Comparison of ENCODE assay signal across 8 mouse cellular contexts in the genomic region with DNA sequence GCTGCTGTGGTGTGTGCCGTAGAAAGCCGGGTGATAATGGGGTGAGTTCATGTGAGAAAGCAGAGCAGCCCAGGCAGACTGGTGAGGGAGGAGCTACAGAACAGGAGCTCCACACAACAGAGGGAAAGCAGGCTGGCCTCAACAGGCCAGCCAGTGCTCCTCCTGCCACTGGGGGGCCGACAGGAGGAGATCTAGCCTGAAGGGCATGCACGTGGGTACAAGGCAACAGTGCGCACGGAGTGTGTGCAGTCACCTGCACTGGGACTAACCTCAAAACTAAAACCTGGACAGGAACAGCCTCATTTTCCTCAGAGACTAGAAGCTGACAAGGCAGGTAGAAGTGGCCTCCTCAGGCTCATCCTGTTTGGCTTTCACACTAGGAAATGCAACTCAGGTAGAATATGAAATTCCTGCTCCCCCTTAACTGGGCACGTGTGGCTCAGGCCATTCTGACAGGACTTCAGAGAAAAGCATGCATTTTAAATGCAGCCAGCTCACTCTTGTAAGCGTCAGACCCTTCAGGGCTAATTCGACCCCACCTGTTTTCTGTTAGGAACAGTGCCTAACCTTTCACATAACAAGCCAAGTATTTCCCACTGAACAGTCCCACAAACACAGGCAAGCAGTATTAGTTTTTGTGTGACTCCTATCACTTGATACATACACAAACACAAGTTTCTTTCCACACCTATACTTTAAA. TPM values are rescaled to one million over a fixed set of nuclear protein-coding genes. Genes with fewer than 3 reads are reported as not detected.
DNase-seq lines count a peak whose midpoint lies in the region; ATAC-seq and TF ChIP-seq lines count a peak whose summit lies in the region.

No protein-coding gene starts in this region.

- H3K4me2 ChIP-seq in liver, embryonic 14.5 days (ENCODE audit: low read depth), result no peak overlapping the region

- H3K9me3 ChIP-seq in MEL (replicated peaks; ENCODE audit: insufficient read depth, low read length), result no peaks in the 10 kb centered on the region
- no peaks in the 10 kb centered on the region for H3K9me3 ChIP-seq in liver, embryonic 14.5 days (ENCODE audit: control insufficient read depth, low read length)

- H3K79me2 ChIP-seq in heart, adult 2 months (replicated peaks; ENCODE audit: control insufficient read depth, insufficient read depth, low read length), result peaks cover 4% of the 10 kb centered on the region
- H3K79me2 ChIP-seq in MEL (ENCODE audit: control insufficient read depth, insufficient read depth, low read length, poor library complexity), result peaks cover 18% of the 10 kb centered on the region; the same call in 1 of the 2 replicates

- peak; percentile 69 to 77 for ATAC-seq in hematopoietic stem cell, adult 5-6 weeks (replicated peaks in 1 of 2; ENCODE audit: insufficient read depth in 1 of 2, low FRiP score in 2 of 2, low TSS enrichment in 1 of 2, low read depth in 1 of 2, poor library complexity in 2 of 2, severe bottlenecking in 2 of 2)
- peak; percentile 34; the same call in 1 of the 2 replicates for ATAC-seq in liver, embryonic 14.5 days (ENCODE audit: insufficient read depth)

- TF ChIP-seq EP300 in heart, adult 2 months (IDR thresholded peaks at IDR 0.05; ENCODE audit: insufficient read depth, low read depth, low read length), result no peak
- no peak for TF ChIP-seq EP300 in MEL (IDR thresholded peaks at IDR 0.05; ENCODE audit: low read depth in 1 of 2, low read length in 2 of 2)
- TF ChIP-seq EP300 in liver, embryonic 14.5 days (IDR thresholded peaks at IDR 0.05; ENCODE audit: low read depth), result no peak

- WGBS in heart, adult 2 months, result 36% methylated on average over 9 of the region's 9 CpGs
- 53% methylated on average over 9 of the region's 9 CpGs for WGBS in liver, embryonic 14.5 days (ENCODE audit: insufficient replicate concordance)

- TF ChIP-seq CTCF in heart, adult 2 months (IDR thresholded peaks at IDR 0.05), result peak; percentile 56
- peak in 2 of 3 experiments; percentile 1 to 4; a peak in 1 of 6 replicates for TF ChIP-seq CTCF in MEL (IDR thresholded peaks at IDR 0.05 in 2 of 3, conservative IDR thresholded peaks at IDR 0.05 in 1 of 3; ENCODE audit: control insufficient read depth in 1 of 3, insufficient read depth in 1 of 3, low read depth in 2 of 3, low read length in 3 of 3, poor library complexity in 1 of 3, severe bottlenecking in 1 of 3)
- peak; percentile 41 for TF ChIP-seq CTCF in liver, embryonic 14.5 days (IDR thresholded peaks at IDR 0.05; ENCODE audit: low read depth)

- H3K4me3 ChIP-seq in heart, adult 2 months, result no peak overlapping the region
- H3K4me3 ChIP-seq in MEL (ENCODE audit: control insufficient read depth in 1 of 2, insufficient read depth in 1 of 2, low read depth in 2 of 2, low read length in 2 of 2), result no peak overlapping the region
- no peak overlapping the region for H3K4me3 ChIP-seq in liver, embryonic 14.5 days (ENCODE audit: insufficient read depth in 1 of 2, low read depth in 2 of 2, low read length in 2 of 2)

- peaks cover 26% of the 10 kb centered on the region for H3K4me1 ChIP-seq in heart, adult 2 months (ENCODE audit: control insufficient read depth, insufficient read depth, low read length)
- peaks cover 13 to 26% of the 10 kb centered on the region in 2 experiments for H3K4me1 ChIP-seq in MEL (ENCODE audit: control insufficient read depth in 1 of 2, insufficient read depth in 2 of 2, low read length in 2 of 2)
- H3K4me1 ChIP-seq in liver, embryonic 14.5 days (replicated peaks; ENCODE audit: control insufficient read depth in 2 of 2, insufficient read depth in 2 of 2, low read length in 1 of 2), result peaks cover 6 to 14% of the 10 kb centered on the region in 2 experiments

- no peak overlapping the region for H3K27ac ChIP-seq in heart, adult 2 months
- H3K27ac ChIP-seq in MEL (ENCODE audit: control insufficient read depth, low read depth, low read length), result no peak overlapping the region
- H3K27ac ChIP-seq in liver, embryonic 14.5 days, result no peak overlapping the region

- no peaks in the 10 kb centered on the region for H3K27me3 ChIP-seq in heart, adult 2 months (ENCODE audit: control insufficient read depth, insufficient read depth, low read length)
- H3K27me3 ChIP-seq in MEL (ENCODE audit: control insufficient read depth in 1 of 2, insufficient read depth in 2 of 2, low read length in 2 of 2), result no peaks in the 10 kb centered on the region
- H3K27me3 ChIP-seq in liver, embryonic 14.5 days (ENCODE audit: control insufficient read depth, insufficient read depth, low read length), result no peaks in the 10 kb centered on the region

- no peak for TF ChIP-seq RAD21 in MEL (IDR thresholded peaks at IDR 0.05; ENCODE audit: low read depth, low read length)

- DNase-seq in heart, adult 2 months, result no peak
- no peak for DNase-seq in heart, adult 8-10 months (ENCODE audit: low spot score)
- DNase-seq in MEL (ENCODE audit: low read depth, low spot score), result no peak
- no peak for DNase-seq in liver, embryonic 14.5 days (ENCODE audit: low read depth in 3 of 3, low spot score in 3 of 3)
- no peak for DNase-seq in right cerebral cortex, adult 18-20 months
- no peak for DNase-seq in layer of hippocampus, adult 9-10 months (ENCODE audit: low spot score)
- DNase-seq in ovary, postnatal 14 days (ENCODE audit: low spot score), result no peak

- H3K9ac ChIP-seq in heart, adult 2 months (ENCODE audit: low read depth, low read length), result no peak overlapping the region
- H3K9ac ChIP-seq in MEL (ENCODE audit: control insufficient read depth, low read depth, low read length, poor library complexity, severe bottlenecking), result no peak overlapping the region
- H3K9ac ChIP-seq in liver, embryonic 14.5 days (replicated peaks), result no peak overlapping the region

- peaks cover 6% of the 10 kb centered on the region for H3K36me3 ChIP-seq in heart, adult 2 months (ENCODE audit: control insufficient read depth, insufficient read depth, low read length)
- peaks cover 2 to 20% of the 10 kb centered on the region in 2 experiments for H3K36me3 ChIP-seq in MEL (ENCODE audit: control insufficient read depth in 1 of 2, insufficient read depth in 2 of 2, low read length in 2 of 2)
- peaks cover 18% of the 10 kb centered on the region for H3K36me3 ChIP-seq in liver, embryonic 14.5 days (replicated peaks; ENCODE audit: control insufficient read depth, insufficient read depth, low read depth)

- TF ChIP-seq POLR2A in heart, adult 2 months (IDR thresholded peaks at IDR 0.05; ENCODE audit: insufficient read depth, low read depth, low read length), result no peak
- no peak for TF ChIP-seq POLR2A in MEL (IDR thresholded peaks at IDR 0.05; ENCODE audit: control insufficient read depth in 1 of 2, insufficient read depth in 1 of 2, low read depth in 1 of 2, low read length in 2 of 2, poor library complexity in 1 of 2)

- intact Hi-C loops in heart, adult 2 months (cut with DNase I), result no loop called here

TF ChIP-seq in MEL, 35 proteins besides CTCF, POLR2A, EP300 and RAD21:
- no peak for TF ChIP-seq KAT2A (conservative IDR thresholded peaks at IDR 0.05; ENCODE audit: low read depth, low read length)
- no peak for TF ChIP-seq USF2 (IDR thresholded peaks at IDR 0.05; ENCODE audit: borderline replicate concordance in 1 of 2, insufficient read depth in 1 of 2, low read depth in 1 of 2, low read length in 2 of 2)
- no peak for TF ChIP-seq ZMIZ1 (IDR thresholded peaks at IDR 0.05; ENCODE audit: low read depth, low read length)

RNA-seq across cellular contexts. Expression of a gene that starts 5.9 kb away (rescaled TPM):
- 10 to 100 TPM; 43.1 to 49.3 TPM for total RNA-seq in heart, adult 2 months (2021)
- polyA plus RNA-seq in heart, adult 2 months (2012; rRNA removed), result 20.1 and 33.4 TPM in 2 replicates
- total RNA-seq in heart, adult 8-10 months (2022), result 10 to 100 TPM; 41.9 to 47.2 (median 43.2) TPM
- total RNA-seq in MEL (2012; rRNA removed), result 20.0 and 22.2 TPM in 2 replicates
- 10 to 100 TPM in 1 of 2 experiments, not detected in 1; 24.7 TPM for polyA plus RNA-seq in MEL (2012; ENCODE audit: insufficient read depth in 1 of 2, insufficient read length in 2 of 2, low read depth in 1 of 2, low replicate concordance in 2 of 2, missing spikeins in 1 of 2)
- total RNA-seq in hematopoietic stem cell, adult 5-6 weeks (2017), result 58.3 and 65.7 TPM in 2 replicates
- polyA plus RNA-seq in liver, embryonic 14.5 days (2012; rRNA removed), result 4.5 TPM in 2 replicates
- polyA plus RNA-seq in liver, embryonic 14.5 days (2014; fragmentation: Nextera tagmentation; extraction: Ambion mirVana), result 4.8 and 5.7 TPM in 2 replicates

RNA-seq across cellular contexts. Expression of a gene that starts 42.1 kb away (rescaled TPM):
- 100 to 1,000 TPM; 119 to 131 TPM for total RNA-seq in heart, adult 2 months (2021)
- 52.8 and 93.3 TPM in 2 replicates for polyA plus RNA-seq in heart, adult 2 months (2012; rRNA removed)
- 100 to 1,000 TPM; 116 to 134 (median 127) TPM for total RNA-seq in heart, adult 8-10 months (2022)
- total RNA-seq in MEL (2012; rRNA removed), result 79.5 and 83.9 TPM in 2 replicates
- polyA plus RNA-seq in MEL (2012; ENCODE audit: insufficient read depth in 1 of 2, insufficient read length in 2 of 2, low read depth in 1 of 2, low replicate concordance in 2 of 2, missing spikeins in 1 of 2), result 100 to 1,000 TPM; 139 to 336 TPM
- total RNA-seq in hematopoietic stem cell, adult 5-6 weeks (2017), result 88.4 and 111 TPM in 2 replicates
- 37.0 and 53.0 TPM in 2 replicates for polyA plus RNA-seq in liver, embryonic 14.5 days (2012; rRNA removed)
- 80.6 and 84.2 TPM in 2 replicates for polyA plus RNA-seq in liver, embryonic 14.5 days (2014; fragmentation: Nextera tagmentation; extraction: Ambion mirVana)

Comparison
In these comparisons a context has a peak if more than half of its experiments do, and no peak if none do; other contexts are left out.
1. CTCF ChIP-seq: peak in every context shown above with its lines; median percentile 56 in heart, adult 2 months; 41 in liver, embryonic 14.5 days; 2 in MEL.